Mouse (Mus musculus) lung, embryonic 16.5 days (tissue): ENCODE results near the gene Nup210. TPM values are rescaled to one million over a fixed set of nuclear protein-coding genes. Genes with fewer than 3 reads are reported as not detected.
A peak's percentile ranks its signal among the peaks of the same experiment; 100 is the strongest.

Source experiments
- ATAC-seq: fragments of 200-750 bp; cut with Nextera tagmentation; 2 replicates; pipeline ENCODE4 v1.8.0; 2017; ENCODE audit warnings: low read depth, mild to moderate bottlenecking, moderate library complexity
- H3K27ac ChIP-seq: fragments of 300-500 bp; sonication (generic); 2 replicates; pipeline ENCODE4 v1.5.1; 2014; ENCODE audit warnings: mild to moderate bottlenecking, control low read depth, low read length
- H3K27me3 ChIP-seq: fragments of 300-500 bp; sonication (generic); 2 replicates; pipeline ENCODE4 v1.6.1; 2014; ENCODE audit warnings: low read depth, low read length, mixed read lengths; ENCODE audit not compliant: control insufficient read depth, insufficient read depth
- H3K36me3 ChIP-seq: fragments of 300-500 bp; sonication (generic); 2 replicates; pipeline ENCODE4 v1.6.1; 2014; ENCODE audit warnings: low read length; ENCODE audit not compliant: control insufficient read depth, insufficient read depth
- H3K4me1 ChIP-seq: fragments of 300-500 bp; sonication (generic); replicated peaks from 2 replicates; pipeline ENCODE4 v1.6.1; 2014; ENCODE audit warnings: low read length, mixed read lengths; ENCODE audit not compliant: control insufficient read depth, insufficient read depth
- H3K4me2 ChIP-seq: fragments of 300-500 bp; sonication (generic); 2 replicates; pipeline ENCODE4 v1.6.1; 2014; ENCODE audit warnings: low read depth, low read length, control low read depth
- H3K4me3 ChIP-seq: fragments of 300-500 bp; sonication (generic); 2 replicates; pipeline ENCODE4 v1.5.1; 2014; ENCODE audit warnings: mild to moderate bottlenecking, low read length, control low read depth
- H3K9ac ChIP-seq: fragments of 300-500 bp; sonication (generic); 2 replicates; pipeline ENCODE4 v1.6.1; 2014; ENCODE audit warnings: low read length, control low read depth
- H3K9me3 ChIP-seq: fragments of 300-500 bp; sonication (generic); 2 replicates; pipeline ENCODE4 v1.6.1; 2016; ENCODE audit warnings: low read length; ENCODE audit not compliant: control insufficient read depth
- WGBS: fragments of 180-500 bp; shearing (Covaris S2); extraction: QIAGEN DNeasy Blood & Tissue Kit; methylation state at CpG from one replicate; pipeline ENCODE4 v1.1.7; 2014; 5-methylcytosine and 5-hydroxymethylcytosine counted together
- polyA plus RNA-seq: library from polyadenylated mRNA; unstranded; fragments of >200 nt; fragmentation: Nextera tagmentation; extraction: Ambion mirVana; gene quantifications from 2 replicates; pipeline ENCODE4 v1.2.1, GENCODE M21; 2015

Nup210 gene
- polyA plus RNA-seq, 1 experiment from 2014 or later = 29.0 TPM

DNA sequence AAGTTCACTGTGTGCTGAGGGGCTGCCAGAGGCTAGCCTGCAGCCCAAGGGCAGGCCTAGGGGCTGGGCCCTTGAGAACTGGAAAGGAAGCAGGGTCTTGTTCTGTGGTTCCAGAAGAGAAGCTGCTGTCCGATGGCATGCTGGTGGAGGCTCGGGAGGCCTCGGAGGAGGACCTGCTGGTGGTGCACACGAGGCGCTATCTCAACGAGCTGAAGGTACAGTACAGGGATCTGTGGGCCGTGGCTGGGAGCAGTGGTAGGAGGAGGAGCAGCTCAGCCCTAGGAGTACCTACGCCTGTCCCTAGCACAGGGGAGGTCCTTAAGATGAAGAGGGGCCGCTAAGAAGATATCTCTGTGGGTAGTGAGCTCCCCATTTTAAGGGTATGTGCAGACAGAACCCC, 42.4 kb upstream of the Nup210 start:
- Histone ChIP-seq H3K4me1 (peaks cover 13% of the 10 kb centered on the region; the same call in 1 of the 2 replicates), H3K27ac (no peak overlapping the region), H3K27me3 (no peaks in the 10 kb centered on the region), H3K4me2 (no peak overlapping the region), H3K36me3 (no peaks in the 10 kb centered on the region), H3K9ac (peak overlapping the region; percentile 30; the same call in 1 of the 2 replicates), H3K9me3 (no peaks in the 10 kb centered on the region), H3K4me3 (no peak overlapping the region)
- WGBS = 68% methylated on average over 9 of the region's 9 CpGs
- ATAC-seq = no peak

DNA sequence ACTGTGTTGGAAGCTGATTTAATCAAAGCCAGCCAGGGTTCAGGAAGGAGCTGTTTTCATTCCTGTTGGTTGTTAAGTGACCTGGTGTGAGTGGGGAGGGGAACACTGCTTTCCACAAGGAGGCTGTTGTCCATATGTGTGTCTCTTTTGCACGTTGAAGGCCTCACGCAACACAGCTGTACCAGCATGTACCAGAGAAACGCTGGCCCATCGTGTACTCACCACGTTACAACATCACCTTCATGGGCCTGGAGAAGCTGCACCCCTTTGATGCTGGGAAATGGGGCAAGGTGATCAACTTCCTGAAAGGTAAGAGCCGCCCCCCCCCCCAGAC, 40.6 kb upstream of the Nup210 start:
- Histone ChIP-seq H3K4me3 (peak overlapping the region; percentile 60), H3K27ac (peak overlapping the region; percentile 28), H3K4me1 (peaks cover 16% of the 10 kb centered on the region; the same call in 1 of the 2 replicates), H3K4me2 (peak overlapping the region; percentile 75), H3K27me3 (no peaks in the 10 kb centered on the region), H3K9ac (peak overlapping the region; percentile 75), H3K36me3 (no peaks in the 10 kb centered on the region), H3K9me3 (no peaks in the 10 kb centered on the region)
- 36% methylated on average over 6 of the region's 6 CpGs for WGBS
- ATAC-seq = peak; percentile 1; the same call in 1 of the 2 replicates

DNA sequence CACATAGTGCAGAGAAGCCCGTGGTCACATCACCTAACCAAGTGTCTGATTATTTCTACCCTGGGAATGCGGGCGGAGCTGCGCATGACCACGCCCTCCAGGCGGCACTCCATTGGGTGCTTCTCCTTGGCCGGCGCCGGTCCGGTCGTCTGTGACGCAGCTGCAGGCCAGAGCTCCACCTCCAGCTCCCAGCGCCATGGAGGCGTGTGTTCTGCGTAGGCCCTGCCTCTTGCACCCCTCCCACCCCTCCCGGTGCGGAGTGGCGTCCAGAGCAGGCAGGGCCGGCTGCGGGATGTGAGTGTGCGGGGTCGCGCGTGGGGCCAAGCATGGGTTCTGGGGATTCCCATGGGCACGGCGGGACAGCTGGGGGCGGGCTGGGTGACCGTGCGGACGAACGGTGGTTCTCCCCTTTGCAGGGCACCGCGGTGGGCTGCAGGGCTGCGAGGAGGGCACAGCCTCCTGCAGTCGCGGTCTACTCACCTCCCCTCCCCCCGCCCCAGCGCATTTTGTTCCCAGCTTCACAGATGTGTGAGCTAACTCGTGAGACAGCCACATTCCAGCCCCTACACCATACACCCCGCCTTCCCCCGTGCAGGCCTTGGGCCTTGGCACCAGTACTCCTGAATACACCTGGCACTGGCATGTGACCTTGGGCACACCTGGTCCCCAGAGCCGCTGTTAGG, 40.1 kb upstream of the Nup210 start, which contains the start of gene Hdac11:
TSS of gene Hdac11 (plus strand) at position 112 of the 683 bp plus-strand sequence.
- WGBS = under 1% methylated on average over 42 of the region's 42 CpGs
- no peaks in the 10 kb centered on the region for H3K27me3 ChIP-seq
- H3K9me3 ChIP-seq = no peaks in the 10 kb centered on the region
- peaks cover 16% of the 10 kb centered on the region; the same call in 1 of the 2 replicates for H3K4me1 ChIP-seq
- H3K4me2 ChIP-seq = peak within 1 kb of the TSS; percentile 75
- H3K27ac ChIP-seq = peak within 1 kb of the TSS; percentile 28
- H3K9ac ChIP-seq = peak within 1 kb of the TSS; percentile 75
- peak; percentile 98 for ATAC-seq
- H3K36me3 ChIP-seq = no peaks in the 10 kb centered on the region
- H3K4me3 ChIP-seq = peak within 1 kb of the TSS; percentile 60

DNA sequence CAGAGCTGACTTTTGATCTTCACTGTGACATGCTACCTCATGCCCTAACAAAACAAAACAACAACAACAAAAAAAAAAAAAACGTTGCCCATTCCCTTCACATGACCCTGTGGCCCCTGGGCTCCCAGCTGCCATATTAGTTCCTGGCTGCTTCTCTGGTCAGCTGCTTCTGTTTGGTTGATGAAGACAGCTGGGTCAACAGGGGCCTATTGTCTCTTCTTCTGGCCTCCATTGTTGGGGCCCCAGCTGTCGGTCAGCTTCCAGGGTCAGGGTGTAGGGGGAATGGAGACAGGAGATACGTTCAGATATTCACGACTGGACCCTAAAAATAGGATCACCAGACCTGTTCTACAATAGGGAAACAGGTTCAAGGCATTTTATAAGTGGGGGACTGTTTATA, 39.4 kb upstream of the Nup210 start:
- ATAC-seq = no peak
- 14% methylated on average over 4 of the region's 4 CpGs for WGBS
- H3K36me3 ChIP-seq = no peaks in the 10 kb centered on the region
- peaks cover 16% of the 10 kb centered on the region; the same call in 1 of the 2 replicates for H3K4me1 ChIP-seq
- no peak overlapping the region for H3K27ac ChIP-seq
- H3K4me2 ChIP-seq = peak overlapping the region; percentile 75
- H3K9me3 ChIP-seq = no peaks in the 10 kb centered on the region
- H3K4me3 ChIP-seq = peak overlapping the region; percentile 60
- H3K9ac ChIP-seq = no peak overlapping the region
- H3K27me3 ChIP-seq = no peaks in the 10 kb centered on the region

DNA sequence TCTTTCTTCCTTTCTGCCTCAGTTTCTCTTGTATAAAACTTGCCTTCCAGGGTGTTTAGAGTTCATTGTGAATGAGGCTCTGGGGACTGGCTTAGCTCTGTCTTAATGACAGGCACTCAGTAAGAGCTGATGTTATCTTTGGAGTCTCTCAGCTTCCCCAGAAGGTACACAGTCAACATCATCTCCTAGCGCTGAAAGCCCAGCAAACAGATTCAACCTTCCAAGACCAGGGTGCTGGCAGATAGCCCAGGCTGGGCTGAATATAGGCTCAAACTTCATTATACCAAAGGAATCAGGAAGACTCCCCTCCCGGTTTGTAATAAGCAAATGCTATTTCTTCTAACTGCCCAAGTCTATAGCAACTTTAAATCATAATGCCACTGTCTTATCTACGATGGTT, 38.7 kb upstream of the Nup210 start:
- Histone ChIP-seq H3K36me3 (no peaks in the 10 kb centered on the region), H3K4me3 (no peak overlapping the region), H3K4me2 (no peak overlapping the region), H3K9ac (no peak overlapping the region), H3K27me3 (no peaks in the 10 kb centered on the region), H3K9me3 (no peaks in the 10 kb centered on the region), H3K4me1 (peaks cover 12% of the 10 kb centered on the region; the same call in 1 of the 2 replicates), H3K27ac (no peak overlapping the region)
- 48% methylated on average over 3 of the region's 3 CpGs for WGBS
- no peak for ATAC-seq

DNA sequence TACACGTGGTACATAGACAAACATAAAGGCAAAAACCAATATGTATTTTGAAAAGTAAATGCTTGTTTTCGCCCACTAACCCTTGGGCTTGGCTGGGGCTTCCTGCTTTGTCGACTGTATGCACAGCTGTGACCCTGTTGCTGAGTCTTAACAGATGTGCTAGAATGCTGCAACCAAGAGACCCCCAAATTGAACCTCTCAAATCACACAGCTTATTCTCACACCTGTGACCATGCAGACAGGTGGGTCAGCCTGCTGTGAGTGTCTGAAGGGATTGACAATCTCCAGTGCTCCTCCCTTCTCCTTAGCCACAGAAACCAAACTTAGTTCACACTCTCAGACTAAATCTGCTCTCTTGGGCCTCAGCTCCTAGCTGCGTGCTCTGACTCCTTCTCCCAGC, 38.1 kb upstream of the Nup210 start:
- H3K4me1 ChIP-seq = peaks cover 11% of the 10 kb centered on the region; the same call in 1 of the 2 replicates
- WGBS = 35% methylated on average over 4 of the region's 4 CpGs
- ATAC-seq = no peak

DNA sequence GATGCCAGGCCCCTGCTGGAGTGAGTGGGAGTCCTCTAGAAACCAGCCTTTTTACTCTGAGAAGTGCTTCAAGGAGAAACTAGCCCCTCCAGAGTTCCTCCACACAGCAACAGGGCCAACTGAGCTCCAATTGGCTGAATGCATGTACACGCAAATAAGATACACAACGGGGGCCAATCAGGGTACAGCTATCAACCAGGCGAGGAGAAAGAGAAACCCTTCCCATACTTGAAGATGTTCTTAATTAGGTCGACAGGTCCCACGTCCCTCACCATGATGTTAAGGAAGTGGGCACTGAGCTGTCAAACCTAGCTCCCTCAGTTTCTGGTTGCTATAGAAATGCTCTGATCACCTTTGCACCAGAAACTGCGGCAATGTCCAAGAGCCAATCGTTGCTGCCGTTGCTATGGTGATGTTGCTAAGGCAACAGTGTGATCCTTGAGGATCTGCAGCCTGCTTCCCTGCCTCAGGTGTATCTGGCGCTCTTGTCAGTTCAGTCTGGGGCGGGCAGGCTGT, 37.0 kb upstream of the Nup210 start:
- Histone ChIP-seq H3K4me1 (peaks cover 11% of the 10 kb centered on the region; the same call in 1 of the 2 replicates), H3K27ac (no peak overlapping the region), H3K9ac (no peak overlapping the region), H3K4me3 (peak overlapping the region; percentile 25), H3K4me2 (peak overlapping the region; percentile 36; the same call in 1 of the 2 replicates), H3K27me3 (no peaks in the 10 kb centered on the region), H3K9me3 (no peaks in the 10 kb centered on the region), H3K36me3 (no peaks in the 10 kb centered on the region)
- 2% methylated on average over 10 of the region's 10 CpGs for WGBS
- peak; percentile 36 for ATAC-seq

More for the DNA sequence above, 38.1 kb upstream of the Nup210 start:
- Histone ChIP-seq H3K36me3 (no peaks in the 10 kb centered on the region), H3K9ac (no peak overlapping the region), H3K4me3 (no peak overlapping the region), H3K9me3 (no peaks in the 10 kb centered on the region), H3K27ac (no peak overlapping the region), H3K27me3 (no peaks in the 10 kb centered on the region), H3K4me2 (no peak overlapping the region)

DNA sequence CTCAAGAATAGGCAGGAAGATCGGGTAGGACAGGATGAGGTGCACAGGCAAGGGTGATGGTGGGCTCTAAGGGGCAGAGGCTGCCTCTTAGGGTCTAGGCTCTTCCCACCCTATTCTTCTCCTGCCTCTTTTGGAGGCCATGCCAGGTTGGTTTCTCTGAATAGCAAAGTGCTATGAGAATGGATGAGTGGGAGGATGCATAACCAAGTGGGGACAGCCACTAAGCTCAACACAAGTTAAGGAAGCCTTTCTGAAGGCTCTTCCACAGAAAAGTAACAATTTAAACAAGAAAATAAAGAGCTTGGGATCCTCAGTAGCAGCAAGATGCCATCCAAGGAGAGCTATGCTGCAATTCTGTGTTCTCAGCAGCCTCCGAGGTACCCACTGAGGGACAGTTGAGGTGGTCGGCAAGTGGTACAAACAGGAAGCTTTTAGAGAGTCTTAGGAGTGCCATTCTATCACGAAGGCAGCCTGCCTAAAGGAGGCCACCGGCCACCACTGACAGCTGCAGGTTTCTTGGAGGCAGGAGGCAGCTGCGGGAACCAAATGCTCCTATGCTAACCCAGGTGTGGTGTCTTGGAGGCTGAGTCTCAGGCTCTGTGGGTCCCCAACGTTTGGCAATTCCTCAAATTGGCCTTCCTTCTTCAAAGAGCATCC, 36.4 kb upstream of the Nup210 start:
- no peak for ATAC-seq
- Histone ChIP-seq H3K4me2 (peak overlapping the region; percentile 36; the same call in 1 of the 2 replicates), H3K27me3 (no peaks in the 10 kb centered on the region), H3K27ac (no peak overlapping the region), H3K36me3 (no peaks in the 10 kb centered on the region), H3K9ac (no peak overlapping the region), H3K9me3 (no peaks in the 10 kb centered on the region), H3K4me1 (peaks cover 11% of the 10 kb centered on the region; the same call in 1 of the 2 replicates), H3K4me3 (no peak overlapping the region)
- 23% methylated on average over 7 of the region's 7 CpGs for WGBS

DNA sequence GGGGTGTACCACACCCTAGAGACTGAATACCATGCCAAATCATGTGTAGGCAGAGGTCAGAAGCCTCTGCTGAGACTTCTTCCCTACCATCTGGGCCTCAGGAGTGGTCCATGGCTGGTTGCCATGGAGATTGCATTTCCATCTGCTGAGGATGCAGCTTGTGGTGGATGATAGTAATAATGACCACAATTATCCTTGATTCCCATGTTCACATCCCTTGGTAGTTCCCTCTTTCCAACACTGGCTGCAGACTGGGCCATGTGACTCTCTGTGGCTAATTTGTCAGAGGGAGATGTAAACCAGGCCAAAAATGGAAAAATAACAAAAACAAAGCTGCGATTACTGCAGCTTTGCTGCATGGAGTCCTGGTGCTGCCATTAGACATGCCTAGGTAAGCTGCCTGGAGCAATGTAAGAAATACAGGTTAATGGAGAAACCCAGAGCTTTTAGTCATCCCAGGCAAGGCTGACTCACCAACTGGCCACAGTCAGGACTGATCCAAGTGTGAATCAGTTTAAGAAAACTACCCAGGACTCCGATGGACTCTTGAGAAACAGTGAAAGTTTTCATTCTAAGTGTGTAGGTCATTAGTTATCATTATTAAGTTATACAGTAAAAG, 30.6 kb upstream of the Nup210 start:
- no peaks in the 10 kb centered on the region for H3K36me3 ChIP-seq
- ATAC-seq = no peak
- WGBS = 68% methylated on average over 2 of the region's 2 CpGs
- no peaks in the 10 kb centered on the region for H3K9me3 ChIP-seq
- H3K9ac ChIP-seq = no peak overlapping the region
- no peaks in the 10 kb centered on the region for H3K27me3 ChIP-seq
- H3K4me1 ChIP-seq = no peaks in the 10 kb centered on the region
- no peak overlapping the region for H3K4me3 ChIP-seq
- no peak overlapping the region for H3K4me2 ChIP-seq
- no peak overlapping the region for H3K27ac ChIP-seq
